Mouse (Mus musculus) myocyte (in vitro differentiated cells): Measurements from ENCODE around the gene Hist1h2bm.

ENCODE experiments used
- CEBPB ChIP-seq: IDR thresholded peaks from 2 replicates; pipeline ENCODE4 v1.6.1; 2011; ENCODE audit warnings: mild to moderate bottlenecking, moderate library complexity; ENCODE audit not compliant: poor library complexity, insufficient read depth, severe bottlenecking
- E2F4 ChIP-seq: IDR thresholded peaks from one replicate; pipeline ENCODE4 v1.6.1; 2011; ENCODE audit warnings: mild to moderate bottlenecking, control low read depth, moderate library complexity; ENCODE audit not compliant: insufficient read depth
- MAX ChIP-seq: IDR thresholded peaks from one replicate; pipeline ENCODE4 v1.6.1; 2011; ENCODE audit warnings: low read depth, mild to moderate bottlenecking, control low read depth
- MYOD1 ChIP-seq, 3 experiments: IDR thresholded peaks; one replicate each; pipeline ENCODE4 v1.6.1; 2011; ENCODE audit warnings: control low read depth in 2 of 3, low read depth in 2 of 3, mild to moderate bottlenecking in 2 of 3, moderate library complexity in 1 of 3; ENCODE audit not compliant: insufficient read length in 2 of 3, control insufficient read depth in 1 of 3
- MYOG ChIP-seq, 3 experiments: IDR thresholded peaks; one replicate each; pipeline ENCODE4 v1.6.1; 2011; ENCODE audit warnings: control low read depth in 2 of 3, low read depth in 2 of 3, mild to moderate bottlenecking in 2 of 3; ENCODE audit not compliant: insufficient read length in 2 of 3, control insufficient read depth in 1 of 3, insufficient read depth in 1 of 3
- POLR2A ChIP-seq: IDR thresholded peaks from one replicate; pipeline ENCODE4 v1.6.1; 2011; ENCODE audit warnings: low read depth, mild to moderate bottlenecking, control low read depth, moderate library complexity; ENCODE audit not compliant: insufficient read length
- POLR2AphosphoS2 ChIP-seq: IDR thresholded peaks from one replicate; pipeline ENCODE4 v1.6.1; 2011; ENCODE audit warnings: low read depth, control low read depth; ENCODE audit not compliant: insufficient read length
- REST ChIP-seq: IDR thresholded peaks from one replicate; pipeline ENCODE4 v1.6.1; 2011; ENCODE audit warnings: mild to moderate bottlenecking, control low read depth, moderate library complexity; ENCODE audit not compliant: insufficient read depth, insufficient read length
- SRF ChIP-seq: IDR thresholded peaks from one replicate; pipeline ENCODE4 v1.6.1; 2011; ENCODE audit warnings: low read depth; ENCODE audit not compliant: control insufficient read depth, insufficient read length
- TCF12 ChIP-seq: IDR thresholded peaks from one replicate; pipeline ENCODE4 v1.6.1; 2011; ENCODE audit warnings: mild to moderate bottlenecking, control low read depth; ENCODE audit not compliant: poor library complexity, insufficient read depth, severe bottlenecking
- TCF3 ChIP-seq: IDR thresholded peaks from one replicate; pipeline ENCODE4 v1.6.1; 2011; ENCODE audit warnings: low read depth, control low read depth; ENCODE audit not compliant: insufficient read length
- USF1 ChIP-seq: IDR thresholded peaks from one replicate; pipeline ENCODE4 v1.6.1; 2011; ENCODE audit warnings: low read depth, mild to moderate bottlenecking, control low read depth, moderate library complexity

DNA sequence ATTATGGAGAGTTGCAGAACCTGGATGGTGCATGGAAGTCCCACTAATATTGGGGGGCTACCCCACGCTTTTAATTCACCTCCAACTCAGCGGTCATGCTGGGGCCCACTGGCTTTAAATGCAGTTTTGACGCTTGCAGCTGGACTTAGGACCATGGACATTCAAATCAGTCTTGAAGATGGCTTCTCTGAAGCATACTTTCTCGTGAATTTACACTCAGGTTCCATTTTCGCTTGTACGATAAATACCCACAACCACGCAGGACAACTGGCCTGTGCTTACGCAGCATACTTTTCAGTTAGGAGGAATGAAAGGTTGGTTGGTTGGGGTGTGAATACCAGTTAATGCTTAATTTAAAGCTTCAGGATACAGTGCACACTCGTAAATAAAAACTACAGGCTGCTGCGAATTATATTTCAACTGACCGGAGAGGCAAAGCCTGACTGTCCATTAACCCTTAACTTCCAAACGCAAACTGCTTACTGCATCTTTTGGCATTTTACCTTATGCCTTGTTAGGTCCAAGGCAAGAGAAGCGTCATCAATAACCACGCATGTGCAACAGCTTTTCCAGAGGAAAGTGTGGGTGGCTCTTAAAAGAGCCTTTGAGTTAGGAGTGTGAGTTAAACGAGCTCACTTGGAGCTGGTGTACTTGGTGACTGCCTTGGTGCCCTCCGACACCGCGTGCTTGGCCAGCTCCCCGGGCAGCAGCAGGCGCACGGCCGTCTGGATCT, 6.5 kb upstream of the Hist1h2bm start:
- peak; percentile 2 for TF ChIP-seq POLR2A
- TF ChIP-seq TCF12, result no peak
- no peak for TF ChIP-seq E2F4
- TF ChIP-seq MYOD1 (IDR thresholded peaks at IDR 0.05; ENCODE audit: control insufficient read depth in 1 of 3, insufficient read length in 2 of 3, low read depth in 2 of 3), result no peak
- TF ChIP-seq POLR2AphosphoS2, result no peak
- TF ChIP-seq USF1, result no peak
- TF ChIP-seq SRF, result no peak
- no peak for TF ChIP-seq MYOG (IDR thresholded peaks at IDR 0.05; ENCODE audit: control insufficient read depth in 1 of 3, insufficient read depth in 1 of 3, insufficient read length in 2 of 3, low read depth in 2 of 3)
- TF ChIP-seq MAX, result no peak
- TF ChIP-seq CEBPB, result no peak
- TF ChIP-seq TCF3, result no peak
- TF ChIP-seq REST, result no peak
